Mouse (Mus musculus): ENCODE results near the gene Ctsw.
A peak's percentile ranks its signal among the peaks of the same experiment; 100 is the strongest.

Ctsw gene

GRCm38 (mm10) chr19:5461411-5461810, 6.9 kb downstream of the Ctsw start:
- Histone ChIP-seq H3K4me1 (replicated peaks; ENCODE audit: low read depth, low read length) (peaks cover 58% of the 10 kb centered on the region), H3K4me3 (replicated peaks; ENCODE audit: low read length) (peak overlapping the region; percentile 95), H3K36me3 (ENCODE audit: insufficient read depth, low read length) (peaks cover 49% of the 10 kb centered on the region), H3K27me3 (ENCODE audit: insufficient read depth, low read length) (peaks cover 7% of the 10 kb centered on the region; the same call in 1 of the 2 replicates), H3K9me3 (ENCODE audit: low read length) (no peaks in the 10 kb centered on the region)
- TF ChIP-seq POU5F1 (IDR thresholded peaks at IDR 0.05; ENCODE audit: borderline replicate concordance, low read length) (no peak), NANOG (IDR thresholded peaks at IDR 0.05; ENCODE audit: borderline replicate concordance, low read length) (no peak), CTCF (conservative IDR thresholded peaks at IDR 0.05; ENCODE audit: low read length) (no peak)

GRCm38 (mm10) chr19:5460465-5460911, 7.8 kb downstream of the Ctsw start, which contains the start of gene Fibp:
Gene Fibp (plus strand): TSS chr19:5460615.
- H3K36me3 ChIP-seq (ENCODE audit: insufficient read depth, low read length): peaks cover 44% of the 10 kb centered on the region
- TF ChIP-seq POU5F1 (IDR thresholded peaks at IDR 0.05; ENCODE audit: borderline replicate concordance, low read length) (no peak), CTCF (conservative IDR thresholded peaks at IDR 0.05; ENCODE audit: low read length) (no peak), NANOG (IDR thresholded peaks at IDR 0.05; ENCODE audit: borderline replicate concordance, low read length) (no peak)
- H3K9me3 ChIP-seq (ENCODE audit: low read length): no peaks in the 10 kb centered on the region
- peak within 1 kb of the TSS; percentile 95 for H3K4me3 ChIP-seq (replicated peaks; ENCODE audit: low read length)
- H3K27me3 ChIP-seq (ENCODE audit: insufficient read depth, low read length): peaks cover 7% of the 10 kb centered on the region; the same call in 1 of the 2 replicates
- peaks cover 67% of the 10 kb centered on the region for H3K4me1 ChIP-seq (replicated peaks; ENCODE audit: low read depth, low read length)

GRCm38 (mm10) chr19:5459896-5460295, 8.4 kb downstream of the Ctsw start:
- H3K4me1 ChIP-seq (replicated peaks; ENCODE audit: low read depth, low read length): peaks cover 69% of the 10 kb centered on the region
- peaks cover 44% of the 10 kb centered on the region for H3K36me3 ChIP-seq (ENCODE audit: insufficient read depth, low read length)
- no peak for TF ChIP-seq CTCF (conservative IDR thresholded peaks at IDR 0.05; ENCODE audit: low read length)
- TF ChIP-seq NANOG (IDR thresholded peaks at IDR 0.05; ENCODE audit: borderline replicate concordance, low read length): no peak
- TF ChIP-seq POU5F1 (IDR thresholded peaks at IDR 0.05; ENCODE audit: borderline replicate concordance, low read length): no peak
- H3K27me3 ChIP-seq (ENCODE audit: insufficient read depth, low read length): peaks cover 10% of the 10 kb centered on the region
- H3K4me3 ChIP-seq (replicated peaks; ENCODE audit: low read length): peak overlapping the region; percentile 95
- H3K9me3 ChIP-seq (ENCODE audit: low read length): no peaks in the 10 kb centered on the region

- TF ChIP-seq POU5F1 (IDR thresholded peaks at IDR 0.05; ENCODE audit: borderline replicate concordance, low read length) (no peak), CTCF (conservative IDR thresholded peaks at IDR 0.05; ENCODE audit: low read length) (no peak), NANOG (IDR thresholded peaks at IDR 0.05; ENCODE audit: borderline replicate concordance, low read length) (no peak)
- H3K36me3 ChIP-seq (ENCODE audit: insufficient read depth, low read length): peaks cover 44% of the 10 kb centered on the region
- H3K27me3 ChIP-seq (ENCODE audit: insufficient read depth, low read length): peaks cover 15% of the 10 kb centered on the region
- no peak overlapping the region for H3K4me3 ChIP-seq (replicated peaks; ENCODE audit: low read length)
- H3K9me3 ChIP-seq (ENCODE audit: low read length): no peaks in the 10 kb centered on the region
- peaks cover 69% of the 10 kb centered on the region for H3K4me1 ChIP-seq (replicated peaks; ENCODE audit: low read depth, low read length)
Measured at GRCm38 (mm10) chr19:5459019-5459418, 9.3 kb downstream of the Ctsw start.

GRCm38 (mm10) chr19:5457746-5458442, 10.4 kb downstream of the Ctsw start, which contains the start of gene Ccdc85b:
Gene Ccdc85b (minus strand): TSS chr19:5457894.
- Histone ChIP-seq H3K4me1 (replicated peaks; ENCODE audit: low read depth, low read length) (peaks cover 59% of the 10 kb centered on the region), H3K4me3 (replicated peaks; ENCODE audit: low read length) (peak within 1 kb of the TSS; percentile 95), H3K27me3 (ENCODE audit: insufficient read depth, low read length) (peaks cover 15% of the 10 kb centered on the region), H3K36me3 (ENCODE audit: insufficient read depth, low read length) (peaks cover 45% of the 10 kb centered on the region), H3K9me3 (ENCODE audit: low read length) (no peaks in the 10 kb centered on the region)
- TF ChIP-seq CTCF (conservative IDR thresholded peaks at IDR 0.05; ENCODE audit: low read length): no peak
- no peak for TF ChIP-seq NANOG (IDR thresholded peaks at IDR 0.05; ENCODE audit: borderline replicate concordance, low read length)

GRCm38 (mm10) chr19:5456922-5457745, 11.2 kb downstream of the Ctsw start:
- Histone ChIP-seq H3K27me3 (ENCODE audit: insufficient read depth, low read length) (peaks cover 15% of the 10 kb centered on the region), H3K4me3 (replicated peaks; ENCODE audit: low read length) (peak overlapping the region; percentile 95), H3K36me3 (ENCODE audit: insufficient read depth, low read length) (peaks cover 37% of the 10 kb centered on the region), H3K9me3 (ENCODE audit: low read length) (no peaks in the 10 kb centered on the region), H3K4me1 (replicated peaks; ENCODE audit: low read depth, low read length) (peaks cover 59% of the 10 kb centered on the region)
- TF ChIP-seq POU5F1 (IDR thresholded peaks at IDR 0.05; ENCODE audit: borderline replicate concordance, low read length): no peak
- TF ChIP-seq NANOG (IDR thresholded peaks at IDR 0.05; ENCODE audit: borderline replicate concordance, low read length): no peak
- TF ChIP-seq CTCF (conservative IDR thresholded peaks at IDR 0.05; ENCODE audit: low read length): no peak

GRCm38 (mm10) chr19:5456241-5456921, 11.9 kb downstream of the Ctsw start:
- no peaks in the 10 kb centered on the region for H3K9me3 ChIP-seq (ENCODE audit: low read length)
- TF ChIP-seq CTCF (conservative IDR thresholded peaks at IDR 0.05; ENCODE audit: low read length) (no peak), POU5F1 (IDR thresholded peaks at IDR 0.05; ENCODE audit: borderline replicate concordance, low read length) (no peak), NANOG (IDR thresholded peaks at IDR 0.05; ENCODE audit: borderline replicate concordance, low read length) (no peak)
- peaks cover 60% of the 10 kb centered on the region for H3K4me1 ChIP-seq (replicated peaks; ENCODE audit: low read depth, low read length)
- peaks cover 18% of the 10 kb centered on the region for H3K27me3 ChIP-seq (ENCODE audit: insufficient read depth, low read length)
- peaks cover 34% of the 10 kb centered on the region for H3K36me3 ChIP-seq (ENCODE audit: insufficient read depth, low read length)
- peak overlapping the region; percentile 95 for H3K4me3 ChIP-seq (replicated peaks; ENCODE audit: low read length)

GRCm38 (mm10) chr19:5455568-5455967, 12.7 kb downstream of the Ctsw start:
- TF ChIP-seq POU5F1 (IDR thresholded peaks at IDR 0.05; ENCODE audit: borderline replicate concordance, low read length) (no peak), NANOG (IDR thresholded peaks at IDR 0.05; ENCODE audit: borderline replicate concordance, low read length) (no peak), CTCF (conservative IDR thresholded peaks at IDR 0.05; ENCODE audit: low read length) (no peak)
- Histone ChIP-seq H3K4me1 (replicated peaks; ENCODE audit: low read depth, low read length) (peaks cover 54% of the 10 kb centered on the region), H3K36me3 (ENCODE audit: insufficient read depth, low read length) (peaks cover 33% of the 10 kb centered on the region), H3K4me3 (replicated peaks; ENCODE audit: low read length) (peak overlapping the region; percentile 95), H3K27me3 (ENCODE audit: insufficient read depth, low read length) (peaks cover 25% of the 10 kb centered on the region), H3K9me3 (ENCODE audit: low read length) (no peaks in the 10 kb centered on the region)
